Mouse (Mus musculus) liver, embryonic 14.5 days (tissue): Measurements from ENCODE around the gene Acvr1. TPM values are rescaled to one million over a fixed set of nuclear protein-coding genes. Genes with fewer than 3 reads are reported as not detected.

Experiments
- ATAC-seq: fragments of 200-750 bp; cut with Nextera tagmentation; 2 replicates; pipeline ENCODE4 v1.8.0; 2017; ENCODE audit warnings: moderate number of reproducible peaks, mild to moderate bottlenecking, moderate library complexity; ENCODE audit not compliant: insufficient read depth
- DNase-seq, 3 experiments: peaks; one replicate each; pipeline ENCODE4 v3.0.0-alpha.2; 2012 to 2013; ENCODE audit warnings: low read depth in 3 of 3, low spot score in 3 of 3
- H3K27ac ChIP-seq: fragments of 300-500 bp; sonication (generic); 2 replicates; pipeline ENCODE4 v1.5.1; 2014; ENCODE audit warnings: moderate library complexity, mild to moderate bottlenecking, control low read depth, inconsistent platforms
- H3K27me3 ChIP-seq: fragments of 300-500 bp; sonication (generic); 2 replicates; pipeline ENCODE4 v1.6.1; 2014; ENCODE audit warnings: mild to moderate bottlenecking, low read length, moderate library complexity; ENCODE audit not compliant: control insufficient read depth, insufficient read depth
- H3K36me3 ChIP-seq: fragments of 300-500 bp; sonication (generic); replicated peaks from 2 replicates; pipeline ENCODE4 v1.6.1; 2014; ENCODE audit warnings: low read depth; ENCODE audit not compliant: control insufficient read depth, insufficient read depth
- H3K4me1 ChIP-seq, 2 experiments: fragments of 200-500 bp in 1 of 2; fragments of 300-500 bp in 1 of 2; sonication (generic) in 1 of 2; replicated peaks; 2 replicates each; pipeline ENCODE4 v1.6.1; 2012 to 2014; ENCODE audit warnings: antibody characterized with exemption in 1 of 2, inconsistent platforms in 1 of 2, low read length in 1 of 2; ENCODE audit not compliant: control insufficient read depth in 2 of 2, insufficient read depth in 2 of 2
- H3K4me2 ChIP-seq: fragments of 300-500 bp; sonication (generic); 2 replicates; pipeline ENCODE4 v1.6.1; 2014; ENCODE audit warnings: low read depth, mild to moderate bottlenecking, control low read depth, moderate library complexity
- H3K4me3 ChIP-seq, 2 experiments: fragments of 200-500 bp in 1 of 2; fragments of 300-500 bp in 1 of 2; sonication (generic) in 1 of 2; 2 replicates each; pipeline ENCODE4 v1.5.1; 2012 to 2014; ENCODE audit warnings: low read depth in 2 of 2, low read length in 2 of 2, mild to moderate bottlenecking in 2 of 2, control low read depth in 1 of 2, inconsistent platforms in 1 of 2, moderate library complexity in 1 of 2; ENCODE audit not compliant: insufficient read depth in 1 of 2
- H3K9ac ChIP-seq: fragments of 300-500 bp; sonication (generic); replicated peaks from 2 replicates; pipeline ENCODE4 v1.6.1; 2014; ENCODE audit warnings: mild to moderate bottlenecking, control low read depth, moderate library complexity
- H3K9me3 ChIP-seq: fragments of 300-500 bp; sonication (generic); 2 replicates; pipeline ENCODE4 v1.6.1; 2016; ENCODE audit warnings: low read length, mixed read lengths; ENCODE audit not compliant: control insufficient read depth
- CTCF ChIP-seq: IDR thresholded peaks from 2 replicates; pipeline ENCODE4 v1.5.1; 2016; ENCODE audit warnings: antibody characterized with exemption, low read depth, control low read depth
- EP300 ChIP-seq: IDR thresholded peaks from 2 replicates; pipeline ENCODE4 v1.6.1; 2016; ENCODE audit warnings: antibody characterized with exemption, low read depth
- WGBS: fragments of 180-500 bp; shearing (Covaris S2); extraction: QIAGEN DNeasy Blood & Tissue Kit; methylation state at CpG from one replicate; pipeline ENCODE4 v1.1.7; 2014; ENCODE audit not compliant: insufficient replicate concordance; 5-methylcytosine and 5-hydroxymethylcytosine counted together
- polyA plus RNA-seq, 2 experiments: library from polyadenylated mRNA; depleted of rRNA in 1 of 2; stranded (reverse) in 1 of 2; unstranded in 1 of 2; fragments of >200 nt; fragmentation: Nextera tagmentation in 1 of 2; extraction: Ambion mirVana in 1 of 2; gene quantifications; 2 replicates each; pipeline versions ENCODE4 v1.2.1 to v1.2.3; 2012 to 2014

Gene Acvr1
- polyA plus RNA-seq, 2 experiments = 2.0 to 3.3 TPM

GRCm38 (mm10) chr2:58350657-58351056 is 216.3 kb downstream of the Acvr1 start:
- H3K4me2 ChIP-seq = no peak overlapping the region
- no peak overlapping the region for H3K27ac ChIP-seq
- H3K4me3 ChIP-seq = no peak overlapping the region
- no peaks in the 10 kb centered on the region for H3K27me3 ChIP-seq
- H3K9ac ChIP-seq = no peak overlapping the region
- no peak for DNase-seq
- no peak for TF ChIP-seq EP300
- no peak for TF ChIP-seq CTCF
- H3K4me1 ChIP-seq = no peaks in the 10 kb centered on the region
- ATAC-seq = no peak
- no peaks in the 10 kb centered on the region for H3K36me3 ChIP-seq
- 66% methylated on average over 2 of the region's 2 CpGs for WGBS
- no peaks in the 10 kb centered on the region for H3K9me3 ChIP-seq

Other genes starting within 250 kb of the Acvr1 start
- 0.01 and 0.02 TPM in 2 replicates for gene Acvr1c, start 209.3 kb downstream of the Acvr1 start, polyA plus RNA-seq (2012; rRNA removed)
- gene Acvr1c, start 209.3 kb downstream of the Acvr1 start, polyA plus RNA-seq (2014; fragmentation: Nextera tagmentation; extraction: Ambion mirVana) = 0.01 and 0.15 TPM in 2 replicates
- gene Gm17409, start 97.0 kb downstream of the Acvr1 start, polyA plus RNA-seq (2012; rRNA removed) = not detected in 2 replicates
- gene Gm17409, start 97.0 kb downstream of the Acvr1 start, polyA plus RNA-seq (2014; fragmentation: Nextera tagmentation; extraction: Ambion mirVana) = not detected in 2 replicates
- gene Upp2, start 141 bp upstream of the Acvr1 start, polyA plus RNA-seq (2012; rRNA removed) = 1.1 TPM in 2 replicates
- 1.1 and 1.4 TPM in 2 replicates for gene Upp2, start 141 bp upstream of the Acvr1 start, polyA plus RNA-seq (2014; fragmentation: Nextera tagmentation; extraction: Ambion mirVana)